Mouse (Mus musculus) erythroblast, embryonic 14.5 days (primary cell): ENCODE results near the gene Fbxw2. TPM values are rescaled to one million over a fixed set of nuclear protein-coding genes. Genes with fewer than 3 reads are reported as not detected.
A peak's percentile ranks its signal among the peaks of the same experiment; 100 is the strongest.

Experiments
- H3K27me3 ChIP-seq: 2 replicates; pipeline ENCODE4 v1.6.1; 2012; ENCODE audit warnings: inconsistent platforms; ENCODE audit not compliant: control insufficient read depth
- H3K36me3 ChIP-seq: 2 replicates; pipeline ENCODE4 v1.6.1; 2012; ENCODE audit warnings: mild to moderate bottlenecking, inconsistent platforms; ENCODE audit not compliant: control insufficient read depth
- H3K4me1 ChIP-seq: 2 replicates; pipeline ENCODE4 v1.6.1; 2012; ENCODE audit warnings: inconsistent platforms; ENCODE audit not compliant: control insufficient read depth
- H3K4me3 ChIP-seq: replicated peaks from 2 replicates; pipeline ENCODE3; 2012; ENCODE audit warnings: moderate library complexity, mild to moderate bottlenecking, inconsistent platforms
- H3K9me3 ChIP-seq: 2 replicates; pipeline ENCODE4 v1.6.1; 2012; ENCODE audit warnings: low read length, inconsistent platforms, mixed read lengths; ENCODE audit not compliant: control insufficient read depth
- GATA1 ChIP-seq: IDR thresholded peaks from 2 replicates; pipeline ENCODE4 v1.6.1; 2012; ENCODE audit warnings: low read length, inconsistent platforms, mixed read lengths
- TAL1 ChIP-seq: IDR thresholded peaks from 3 replicates; pipeline ENCODE4 v1.6.1; 2012; ENCODE audit warnings: low read length, inconsistent platforms, mixed read lengths
- polyA plus RNA-seq: library from polyadenylated mRNA; stranded (reverse); fragments of >175 nt; gene quantifications from 2 replicates; pipeline ENCODE4 v1.2.3, GENCODE M21; 2012

Fbxw2 gene
- polyA plus RNA-seq, 1 experiment, result 5.1 TPM

DNA sequence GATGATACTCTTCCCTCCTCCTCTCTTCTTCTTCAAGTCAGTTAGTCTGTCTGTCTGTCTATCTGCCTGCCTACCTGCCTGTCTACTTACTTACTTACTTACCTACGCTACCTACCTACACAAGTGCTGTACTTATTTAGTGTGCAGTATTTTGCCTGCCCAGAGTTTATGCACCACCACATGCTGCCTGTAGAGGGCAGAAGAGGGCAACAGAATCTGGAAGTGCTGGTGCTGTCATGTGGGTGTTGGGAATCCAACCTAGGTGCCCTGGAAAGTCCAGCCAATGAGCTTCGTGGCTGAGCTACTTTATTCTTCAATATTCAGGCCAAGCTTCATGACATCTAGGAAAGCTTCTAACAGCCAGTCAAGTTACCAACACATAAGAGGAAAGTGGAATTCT is 42.0 kb downstream of the Fbxw2 start:
- Histone ChIP-seq H3K4me3 (peak overlapping the region; percentile 57), H3K4me1 (peaks cover 58% of the 10 kb centered on the region), H3K27me3 (no peaks in the 10 kb centered on the region), H3K9me3 (no peaks in the 10 kb centered on the region), H3K36me3 (peaks cover 77% of the 10 kb centered on the region)
- TF ChIP-seq TAL1 (no peak), GATA1 (no peak)

DNA sequence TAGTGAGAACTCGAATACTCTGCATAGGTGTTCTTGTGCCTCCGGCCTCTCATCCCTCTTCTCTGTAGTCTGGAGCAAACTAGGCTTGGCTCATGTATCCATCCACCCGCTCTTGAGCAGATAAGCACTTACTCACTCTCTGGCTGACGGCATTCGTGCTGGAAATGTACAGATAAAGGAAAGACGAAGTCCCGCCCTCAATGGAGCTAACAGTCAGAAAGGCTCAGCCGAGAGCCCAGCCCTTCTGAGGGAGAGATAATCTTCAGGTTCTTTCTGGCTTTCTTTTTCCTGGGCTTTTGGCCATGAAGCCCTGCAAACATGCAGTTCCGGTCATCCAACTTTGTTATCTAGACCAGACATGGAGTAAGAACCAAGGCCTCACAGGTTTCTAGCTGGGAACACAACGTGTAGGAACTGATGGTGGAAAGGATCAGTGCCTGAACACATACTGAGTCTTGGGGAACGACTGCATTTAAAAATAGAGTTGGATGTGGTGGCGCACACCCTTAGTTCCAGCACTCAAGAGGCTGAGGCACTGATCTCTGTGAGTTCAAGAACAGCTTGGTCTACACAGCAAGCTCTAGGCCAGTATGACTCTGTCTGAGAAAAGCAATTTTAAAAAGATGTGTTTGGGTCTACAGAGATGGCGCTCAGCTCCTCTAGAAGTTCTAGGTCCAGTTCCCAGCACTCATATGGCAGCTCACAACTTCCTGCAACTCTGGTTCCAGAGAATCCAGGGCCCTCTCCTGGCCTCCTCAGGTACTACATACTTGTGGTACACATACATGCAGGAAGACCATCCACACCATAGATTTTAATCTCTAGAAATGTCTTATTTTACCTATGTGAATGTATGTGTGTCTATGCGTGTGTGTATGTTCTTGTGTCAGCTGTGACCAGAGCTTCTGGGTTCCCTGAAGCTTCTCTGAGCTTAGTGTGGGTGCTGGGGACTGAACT is 42.8 kb downstream of the Fbxw2 start:
- H3K36me3 ChIP-seq, result peaks cover 78% of the 10 kb centered on the region
- H3K27me3 ChIP-seq, result no peaks in the 10 kb centered on the region
- H3K4me1 ChIP-seq, result peaks cover 65% of the 10 kb centered on the region
- no peaks in the 10 kb centered on the region for H3K9me3 ChIP-seq
- H3K4me3 ChIP-seq, result peak overlapping the region; percentile 57
- peak; percentile 90 for TF ChIP-seq GATA1
- peak; percentile 85 for TF ChIP-seq TAL1

DNA sequence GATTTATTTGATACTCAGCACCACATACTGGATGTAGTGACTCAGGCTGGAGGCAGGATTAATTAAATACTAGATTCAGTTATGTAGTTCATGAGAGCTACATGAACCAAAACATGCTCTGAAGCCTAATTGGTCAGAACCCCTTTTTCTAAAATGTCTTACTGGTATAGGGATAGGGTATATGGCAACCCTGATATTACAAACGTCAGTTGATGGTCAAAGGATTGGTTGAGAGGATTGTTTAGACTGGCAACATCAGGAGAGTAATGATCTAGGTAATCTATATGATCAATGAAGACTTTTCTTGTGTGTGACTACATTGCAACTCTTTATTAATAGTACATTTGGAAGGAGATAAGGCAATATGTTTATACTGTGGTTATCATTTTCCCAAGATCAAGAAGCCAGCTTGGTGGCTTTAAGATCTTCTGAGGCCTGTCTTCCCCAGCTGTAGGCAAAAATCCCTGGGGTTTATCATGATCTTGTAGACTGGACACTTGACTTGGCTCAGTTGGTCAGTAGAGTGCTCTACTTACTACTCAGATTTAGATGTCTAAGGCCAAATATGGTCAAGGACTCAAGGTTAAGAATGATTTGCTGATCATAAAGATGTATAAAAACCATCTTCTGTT is 48.8 kb downstream of the Fbxw2 start:
- H3K4me3 ChIP-seq, result no peak overlapping the region
- H3K27me3 ChIP-seq, result no peaks in the 10 kb centered on the region
- H3K4me1 ChIP-seq, result peaks cover 81% of the 10 kb centered on the region
- TF ChIP-seq GATA1 (no peak), TAL1 (no peak)
- H3K36me3 ChIP-seq, result peaks cover 94% of the 10 kb centered on the region
- H3K9me3 ChIP-seq, result no peaks in the 10 kb centered on the region

DNA sequence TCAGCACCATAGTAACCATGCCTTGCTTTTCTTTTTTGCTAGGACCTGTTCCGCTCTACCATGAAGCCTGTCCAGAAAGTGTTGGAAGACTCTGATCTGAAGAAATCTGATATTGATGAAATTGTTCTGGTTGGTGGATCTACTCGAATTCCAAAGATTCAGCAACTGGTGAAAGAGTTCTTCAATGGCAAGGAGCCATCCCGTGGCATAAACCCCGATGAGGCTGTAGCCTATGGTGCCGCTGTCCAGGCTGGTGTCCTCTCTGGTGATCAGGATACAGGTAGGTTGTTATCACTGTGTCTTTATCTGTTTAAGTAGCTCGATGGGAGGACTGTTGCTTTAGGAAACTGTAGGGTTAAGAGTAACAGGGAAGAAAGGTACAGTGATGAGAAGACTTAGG is 51.6 kb downstream of the Fbxw2 start:
- no peaks in the 10 kb centered on the region for H3K9me3 ChIP-seq
- TF ChIP-seq GATA1 (no peak), TAL1 (no peak)
- no peaks in the 10 kb centered on the region for H3K27me3 ChIP-seq
- H3K36me3 ChIP-seq, result peaks cover 81% of the 10 kb centered on the region
- peak overlapping the region; percentile 74 for H3K4me3 ChIP-seq
- H3K4me1 ChIP-seq, result peaks cover 72% of the 10 kb centered on the region

DNA sequence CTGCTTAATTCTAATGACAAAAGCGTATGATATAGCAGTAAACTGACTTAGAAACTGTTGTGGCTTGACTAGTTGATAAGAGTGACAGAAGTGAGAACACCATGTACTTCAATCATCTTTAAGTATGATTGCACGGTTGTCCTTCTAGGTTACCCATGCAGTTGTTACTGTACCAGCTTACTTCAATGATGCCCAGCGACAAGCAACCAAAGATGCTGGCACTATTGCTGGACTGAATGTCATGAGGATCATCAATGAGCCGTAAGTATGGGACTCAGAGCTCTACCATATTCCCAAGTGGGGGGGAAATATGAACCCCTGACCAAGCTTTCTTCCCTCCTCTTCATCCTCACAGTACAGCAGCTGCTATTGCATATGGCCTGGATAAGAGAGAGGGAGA is 52.4 kb downstream of the Fbxw2 start:
- TF ChIP-seq GATA1 (no peak), TAL1 (no peak)
- Histone ChIP-seq H3K4me1 (peaks cover 65% of the 10 kb centered on the region), H3K4me3 (peak overlapping the region; percentile 74), H3K9me3 (no peaks in the 10 kb centered on the region), H3K27me3 (no peaks in the 10 kb centered on the region), H3K36me3 (peaks cover 74% of the 10 kb centered on the region)

DNA sequence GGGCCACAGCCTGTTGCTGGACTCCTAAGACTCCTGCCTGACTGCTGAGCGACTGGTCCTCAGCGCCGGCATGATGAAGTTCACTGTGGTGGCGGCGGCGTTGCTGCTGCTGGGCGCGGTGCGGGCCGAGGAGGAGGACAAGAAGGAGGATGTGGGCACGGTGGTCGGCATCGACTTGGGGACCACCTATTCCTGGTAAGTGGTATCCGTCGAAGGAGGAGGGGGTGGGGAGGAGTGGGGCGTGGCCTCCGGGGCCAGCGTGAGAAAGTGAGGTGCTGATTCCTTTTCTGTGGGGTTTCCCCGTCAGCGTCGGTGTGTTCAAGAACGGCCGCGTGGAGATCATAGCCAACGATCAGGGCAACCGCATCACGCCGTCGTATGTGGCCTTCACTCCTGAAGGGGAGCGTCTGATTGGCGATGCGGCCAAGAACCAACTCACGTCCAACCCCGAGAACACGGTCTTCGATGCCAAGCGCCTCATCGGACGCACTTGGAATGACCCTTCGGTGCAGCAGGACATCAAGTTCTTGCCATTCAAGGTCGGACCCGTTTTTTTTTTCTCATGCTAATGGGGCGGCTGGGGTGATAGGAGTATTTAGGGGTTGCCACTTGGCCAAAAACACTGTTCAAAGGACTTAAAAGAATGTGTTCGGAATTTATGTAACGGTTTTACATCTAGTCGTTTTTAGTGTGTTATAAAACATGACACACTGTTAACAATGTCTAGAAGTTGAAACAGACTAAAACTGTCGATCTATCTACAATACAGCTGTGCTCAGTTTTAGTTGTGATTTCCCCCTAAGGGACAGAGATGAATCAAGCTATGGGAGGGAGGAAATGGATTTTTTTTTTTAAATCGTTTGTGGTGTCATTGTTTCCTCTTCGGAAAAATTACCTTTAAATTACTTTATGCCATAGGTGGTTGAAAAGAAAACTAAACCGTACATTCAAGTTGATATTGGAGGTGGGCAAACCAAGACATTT is 53.6 kb downstream of the Fbxw2 start:
- H3K27me3 ChIP-seq, result no peaks in the 10 kb centered on the region
- H3K4me1 ChIP-seq, result peaks cover 56% of the 10 kb centered on the region
- H3K36me3 ChIP-seq, result peaks cover 63% of the 10 kb centered on the region
- TF ChIP-seq TAL1 (no peak), GATA1 (no peak)
- H3K4me3 ChIP-seq, result peak overlapping the region; percentile 74
- H3K9me3 ChIP-seq, result no peaks in the 10 kb centered on the region

DNA sequence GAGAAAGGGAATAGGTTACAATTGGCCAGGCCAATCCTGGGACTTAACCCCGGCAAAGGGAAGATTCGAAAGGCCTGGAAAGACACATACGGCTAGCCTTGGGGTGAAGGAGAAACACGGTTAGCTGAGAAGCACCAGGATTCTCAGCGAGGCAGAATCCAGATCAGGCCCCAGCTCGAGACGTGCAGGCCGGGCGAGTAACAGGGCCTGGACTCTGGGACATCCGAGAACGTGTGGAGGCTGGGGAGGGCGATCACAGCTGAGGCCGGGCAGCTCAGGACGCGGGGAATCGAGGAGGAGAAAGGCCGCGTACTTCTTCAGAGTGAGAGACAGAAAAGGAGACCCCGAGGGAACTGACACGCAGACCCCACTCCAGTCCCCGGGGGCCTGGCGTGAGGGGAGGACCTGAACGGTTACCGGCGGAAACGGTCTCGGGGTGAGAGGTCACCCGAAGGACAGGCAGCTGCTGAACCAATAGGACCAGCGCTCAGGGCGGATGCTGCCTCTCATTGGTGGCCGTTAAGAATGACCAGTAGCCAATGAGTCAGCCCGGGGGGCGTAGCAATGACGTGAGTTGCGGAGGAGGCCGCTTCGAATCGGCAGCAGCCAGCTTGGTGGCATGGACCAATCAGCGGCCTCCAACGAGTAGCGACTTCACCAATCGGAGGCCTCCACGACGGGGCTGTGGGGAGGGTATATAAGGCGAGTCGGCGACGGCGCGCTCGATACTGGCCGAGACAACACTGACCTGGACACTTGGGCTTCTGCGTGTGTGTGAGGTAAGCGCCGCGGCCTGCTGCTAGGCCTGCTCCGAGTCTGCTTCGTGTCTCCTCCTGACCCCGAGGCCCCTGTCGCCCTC is 54.5 kb downstream of the Fbxw2 start, which contains the start of gene Hspa5:
Gene Hspa5 (plus strand): TSS at position 603 of the 859 bp plus-strand sequence.
- Histone ChIP-seq H3K27me3 (no peaks in the 10 kb centered on the region), H3K4me1 (peaks cover 48% of the 10 kb centered on the region), H3K9me3 (peaks cover 5% of the 10 kb centered on the region), H3K4me3 (peak within 1 kb of the TSS; percentile 74), H3K36me3 (peaks cover 54% of the 10 kb centered on the region)
- TF ChIP-seq TAL1 (no peak), GATA1 (no peak)

DNA sequence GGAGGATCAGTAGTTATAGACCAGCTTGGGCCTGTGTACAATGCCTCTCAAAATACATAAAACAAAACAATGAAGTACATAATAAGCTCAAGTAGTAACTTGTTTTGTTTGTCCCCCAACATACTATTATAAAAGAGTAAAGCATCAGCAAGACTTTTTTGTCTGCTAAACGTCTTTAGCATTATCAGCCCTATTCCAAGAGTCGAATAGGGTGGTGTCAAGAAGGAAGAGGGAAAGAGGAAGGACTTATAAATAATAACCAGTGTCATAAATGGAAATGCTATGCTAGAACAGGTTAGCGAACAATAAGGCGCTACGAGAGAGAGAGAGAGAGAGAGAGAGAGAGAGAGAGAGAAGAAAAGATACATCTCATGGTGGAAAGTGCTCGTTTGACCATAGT is 55.2 kb downstream of the Fbxw2 start:
- H3K4me3 ChIP-seq, result peak overlapping the region; percentile 74
- peaks cover 5% of the 10 kb centered on the region for H3K9me3 ChIP-seq
- H3K27me3 ChIP-seq, result no peaks in the 10 kb centered on the region
- TF ChIP-seq GATA1, result no peak
- TF ChIP-seq TAL1, result no peak
- peaks cover 41% of the 10 kb centered on the region for H3K4me1 ChIP-seq
- H3K36me3 ChIP-seq, result peaks cover 47% of the 10 kb centered on the region
